In the genomic region with DNA sequence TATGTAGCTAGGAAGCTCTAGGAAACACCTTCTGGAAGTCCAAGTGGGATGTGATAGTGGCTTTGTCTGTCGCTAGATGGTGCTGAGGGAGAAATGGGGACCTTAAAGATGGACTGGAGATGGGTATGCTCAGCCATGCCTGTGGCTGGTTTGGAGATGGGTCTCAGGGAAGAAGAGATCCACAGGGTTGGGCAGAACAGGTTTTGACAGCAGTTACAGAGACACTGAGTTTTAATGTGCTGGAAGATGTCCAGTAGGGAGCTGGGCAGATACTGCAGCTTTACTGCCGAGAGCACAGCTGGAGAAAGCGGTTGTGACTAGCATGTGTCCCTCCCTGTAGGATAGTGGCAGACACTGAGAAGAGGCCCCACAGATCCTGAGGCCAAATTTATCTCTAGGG, we compare ENCODE assay signal across 16 mouse cellular contexts. TPM values are rescaled to one million over a fixed set of nuclear protein-coding genes. Genes with fewer than 3 reads are reported as not detected.
DNase-seq lines count a peak whose midpoint lies in the region; ATAC-seq and TF ChIP-seq lines count a peak whose summit lies in the region.
"Had no signal": no experiment of that assay in that cellular context is flagged by ENCODE, and none has a peak within 500 bp of the region (broad histone marks: within the 10 kb centered on the region; RNA-seq: fewer than 3 reads in every experiment).

No protein-coding gene starts in this region.

- H3K4me2 ChIP-seq in hindbrain, postnatal 0 days (ENCODE audit: low read depth, low read length) = no peak overlapping the region
- no peak overlapping the region for H3K4me2 ChIP-seq in midbrain, postnatal 0 days (ENCODE audit: low read depth, low read length, poor library complexity, severe bottlenecking)
- no peak overlapping the region for H3K4me2 ChIP-seq in midbrain, embryonic 14.5 days (ENCODE audit: low read length)
- H3K4me2 ChIP-seq: kidney, embryonic 15.5 days; limb, embryonic 15.5 days had no signal

- WGBS in hindbrain, postnatal 0 days = 41% methylated on average over 3 of the region's 3 CpGs
- WGBS in hindbrain, embryonic 10.5 days = 63% methylated on average over 3 of the region's 3 CpGs
- WGBS in midbrain, postnatal 0 days = 59% methylated on average over 3 of the region's 3 CpGs
- 70% methylated on average over 3 of the region's 3 CpGs for WGBS in midbrain, embryonic 14.5 days

- peak; percentile 31 for DNase-seq in hindbrain, postnatal 0 days (ENCODE audit: low spot score)
- no peak for DNase-seq in hindbrain, embryonic 10.5 days (ENCODE audit: low spot score)
- DNase-seq in midbrain, postnatal 0 days (ENCODE audit: low spot score) = peak; percentile 31
- no peak for DNase-seq in midbrain, embryonic 14.5 days
- no peak for DNase-seq in liver
- DNase-seq in adrenal gland, adult (ENCODE audit: inconsistent age in 2 of 2, low spot score in 1 of 2) = no peak
- DNase-seq: adrenal gland, postnatal 36 days; cerebellum, postnatal 25 days; gastrocnemius, postnatal 10 days; lung, adult 2 months had no signal

- H3K9ac ChIP-seq in hindbrain, postnatal 0 days (replicated peaks; ENCODE audit: low read length) = no peak overlapping the region
- H3K9ac ChIP-seq in midbrain, postnatal 0 days (replicated peaks; ENCODE audit: low read length, poor library complexity, severe bottlenecking) = no peak overlapping the region
- no peak overlapping the region for H3K9ac ChIP-seq in midbrain, embryonic 14.5 days (replicated peaks; ENCODE audit: low read length)
- H3K9ac ChIP-seq: kidney, embryonic 15.5 days; limb, embryonic 15.5 days had no signal

- no peak overlapping the region for H3K4me3 ChIP-seq in hindbrain, postnatal 0 days (ENCODE audit: low read length)
- no peak overlapping the region for H3K4me3 ChIP-seq in hindbrain, embryonic 10.5 days
- no peak overlapping the region for H3K4me3 ChIP-seq in midbrain, postnatal 0 days (ENCODE audit: low read depth, low read length)
- no peak overlapping the region for H3K4me3 ChIP-seq in midbrain, embryonic 14.5 days (replicated peaks; ENCODE audit: low read depth, low read length)
- H3K4me3 ChIP-seq: kidney, embryonic 15.5 days; limb, embryonic 15.5 days; megakaryocyte, embryonic 14.5 days had no signal

- TF ChIP-seq CTCF in hindbrain, postnatal 0 days (IDR thresholded peaks at IDR 0.05; ENCODE audit: low read depth) = peak; percentile 31; the same call in 1 of the 2 replicates
- TF ChIP-seq CTCF in midbrain, postnatal 0 days (IDR thresholded peaks at IDR 0.05) = no peak

- no peaks in the 10 kb centered on the region for H3K4me1 ChIP-seq in hindbrain, postnatal 0 days (ENCODE audit: insufficient read depth, low read length)
- peaks cover 14% of the 10 kb centered on the region; the same call in 1 of the 2 replicates for H3K4me1 ChIP-seq in hindbrain, embryonic 10.5 days (replicated peaks)
- H3K4me1 ChIP-seq in midbrain, postnatal 0 days (ENCODE audit: insufficient read depth, low read length) = no peaks in the 10 kb centered on the region
- peaks cover 11% of the 10 kb centered on the region for H3K4me1 ChIP-seq in midbrain, embryonic 14.5 days (ENCODE audit: control insufficient read depth, insufficient read depth, low read length)
- H3K4me1 ChIP-seq: limb, embryonic 15.5 days had no signal

- H3K9me3 ChIP-seq in hindbrain, postnatal 0 days (ENCODE audit: low read length) = no peaks in the 10 kb centered on the region
- no peaks in the 10 kb centered on the region for H3K9me3 ChIP-seq in hindbrain, embryonic 10.5 days
- H3K9me3 ChIP-seq in midbrain, postnatal 0 days (ENCODE audit: low read length) = no peaks in the 10 kb centered on the region
- no peaks in the 10 kb centered on the region for H3K9me3 ChIP-seq in midbrain, embryonic 14.5 days (ENCODE audit: control insufficient read depth, low read length)
- H3K9me3 ChIP-seq: kidney, embryonic 15.5 days; limb, embryonic 15.5 days; megakaryocyte, embryonic 14.5 days had no signal

- H3K27ac ChIP-seq in hindbrain, postnatal 0 days = no peak overlapping the region
- no peak overlapping the region for H3K27ac ChIP-seq in hindbrain, embryonic 10.5 days
- no peak overlapping the region for H3K27ac ChIP-seq in midbrain, postnatal 0 days (ENCODE audit: low read depth, low read length)
- H3K27ac ChIP-seq in midbrain, embryonic 14.5 days (replicated peaks; ENCODE audit: low read depth, low read length) = no peak overlapping the region
- H3K27ac ChIP-seq: kidney, embryonic 15.5 days had no signal

- ATAC-seq in hindbrain, postnatal 0 days = peak; percentile 13; the same call in 1 of the 2 replicates
- ATAC-seq in midbrain, postnatal 0 days (ENCODE audit: low FRiP score) = no peak
- no peak for ATAC-seq in midbrain, embryonic 14.5 days (ENCODE audit: low FRiP score, low TSS enrichment)
- ATAC-seq in granulocyte monocyte progenitor cell, adult 5-6 weeks (replicated peaks; ENCODE audit: poor library complexity, severe bottlenecking) = peak; percentile 59
- ATAC-seq: activated CD4-positive, CD25-positive, alpha-beta regulatory T cell, adult 4 months; forebrain, embryonic 16.5 days had no signal

- no peaks in the 10 kb centered on the region for H3K36me3 ChIP-seq in hindbrain, postnatal 0 days (ENCODE audit: insufficient read depth, low read length)
- no peaks in the 10 kb centered on the region for H3K36me3 ChIP-seq in hindbrain, embryonic 10.5 days
- H3K36me3 ChIP-seq in midbrain, postnatal 0 days (ENCODE audit: insufficient read depth, low read length) = peaks cover 5% of the 10 kb centered on the region; the same call in 1 of the 2 replicates
- H3K36me3 ChIP-seq in midbrain, embryonic 14.5 days (ENCODE audit: control insufficient read depth, insufficient read depth, low read length) = no peaks in the 10 kb centered on the region
- H3K36me3 ChIP-seq: kidney, embryonic 15.5 days; limb, embryonic 15.5 days had no signal

- no peaks in the 10 kb centered on the region for H3K27me3 ChIP-seq in hindbrain, postnatal 0 days (ENCODE audit: insufficient read depth, low read length)
- no peaks in the 10 kb centered on the region for H3K27me3 ChIP-seq in hindbrain, embryonic 10.5 days (ENCODE audit: insufficient read depth, poor library complexity, severe bottlenecking)
- no peaks in the 10 kb centered on the region for H3K27me3 ChIP-seq in midbrain, postnatal 0 days (ENCODE audit: insufficient read depth, low read length)
- no peaks in the 10 kb centered on the region for H3K27me3 ChIP-seq in midbrain, embryonic 14.5 days (ENCODE audit: control insufficient read depth, insufficient read depth, low read length)
- H3K27me3 ChIP-seq: limb, embryonic 15.5 days had no signal

RNA-seq across cellular contexts. Expression of a gene that starts 21.3 kb away (rescaled TPM):
- total RNA-seq in hindbrain, postnatal 0 days (2014; rRNA removed) = 42.6 and 44.3 TPM in 2 replicates
- polyA plus RNA-seq in hindbrain, postnatal 0 days (2015; fragmentation: Nextera tagmentation; extraction: Ambion mirVana) = 13.3 and 16.6 TPM in 2 replicates
- 0.09 and 0.17 TPM in 2 replicates for polyA plus RNA-seq in hindbrain, embryonic 10.5 days (2016; fragmentation: Nextera tagmentation; extraction: Ambion mirVana)
- 41.3 and 46.8 TPM in 2 replicates for total RNA-seq in midbrain, postnatal 0 days (2014; rRNA removed)
- polyA plus RNA-seq in midbrain, postnatal 0 days (2015; fragmentation: Nextera tagmentation; extraction: Ambion mirVana) = 16.0 and 17.2 TPM in 2 replicates
- 6.2 and 8.3 TPM in 2 replicates for polyA plus RNA-seq in midbrain, embryonic 14.5 days (2014; fragmentation: Nextera tagmentation; extraction: Ambion mirVana)
- not detected in 2 replicates for total RNA-seq in granulocyte monocyte progenitor cell, adult 5-6 weeks (2014; fragmentation: Nextera tagmentation)
- total RNA-seq in granulocyte monocyte progenitor cell, adult 5-6 weeks (2017) = not detected in 2 replicates
- polyA plus RNA-seq: activated CD4-positive, CD25-positive, alpha-beta regulatory T cell, adult 4 months had no signal

RNA-seq across cellular contexts. Expression of a gene that starts 37.2 kb away (rescaled TPM):
- total RNA-seq in hindbrain, postnatal 0 days (2014; rRNA removed) = 66.3 and 71.8 TPM in 2 replicates
- 18.9 and 20.6 TPM in 2 replicates for polyA plus RNA-seq in hindbrain, postnatal 0 days (2015; fragmentation: Nextera tagmentation; extraction: Ambion mirVana)
- 2.7 and 3.2 TPM in 2 replicates for polyA plus RNA-seq in hindbrain, embryonic 10.5 days (2016; fragmentation: Nextera tagmentation; extraction: Ambion mirVana)
- 52.0 and 60.0 TPM in 2 replicates for total RNA-seq in midbrain, postnatal 0 days (2014; rRNA removed)
- polyA plus RNA-seq in midbrain, postnatal 0 days (2015; fragmentation: Nextera tagmentation; extraction: Ambion mirVana) = 17.5 and 22.2 TPM in 2 replicates
- polyA plus RNA-seq in midbrain, embryonic 14.5 days (2014; fragmentation: Nextera tagmentation; extraction: Ambion mirVana) = 12.3 and 20.4 TPM in 2 replicates
- not detected in 2 replicates for total RNA-seq in granulocyte monocyte progenitor cell, adult 5-6 weeks (2014; fragmentation: Nextera tagmentation)
- total RNA-seq in granulocyte monocyte progenitor cell, adult 5-6 weeks (2017) = not detected in 2 replicates
- polyA plus RNA-seq: activated CD4-positive, CD25-positive, alpha-beta regulatory T cell, adult 4 months had no signal

Comparison
In these comparisons a context has a peak if more than half of its experiments do, and no peak if none do; other contexts are left out.
1. DNase-seq: peak in hindbrain, postnatal 0 days (single experiment) and midbrain, postnatal 0 days (single experiment); none in hindbrain, embryonic 10.5 days (single experiment), midbrain, embryonic 14.5 days (single experiment), liver (single experiment) and adrenal gland, adult (0 of 2).
2. ATAC-seq: peak in hindbrain, postnatal 0 days (single experiment) and granulocyte monocyte progenitor cell, adult 5-6 weeks (single experiment); none in midbrain, postnatal 0 days (single experiment) and midbrain, embryonic 14.5 days (single experiment).